In the genomic region with DNA sequence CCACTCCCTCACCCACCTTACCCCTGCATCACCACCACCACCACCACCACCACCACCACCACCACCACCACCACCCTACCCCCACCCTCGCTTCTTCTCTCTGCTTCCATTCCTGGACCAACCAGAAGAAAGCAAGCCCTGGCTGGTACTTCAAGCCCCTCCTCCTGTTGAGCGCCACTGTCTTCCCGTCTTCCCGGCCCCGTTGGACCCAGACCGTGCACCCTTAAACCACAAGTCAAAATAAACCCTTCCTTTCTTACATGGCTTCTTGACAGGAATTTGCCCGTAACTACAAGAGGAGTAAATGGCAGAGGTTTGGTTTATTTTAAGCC, we compare ENCODE assay signal across 12 mouse cellular contexts. TPM values are rescaled to one million over a fixed set of nuclear protein-coding genes. Genes with fewer than 3 reads are reported as not detected.
DNase-seq lines count a peak whose midpoint lies in the region; ATAC-seq lines count a peak whose summit lies in the region.
"Had no signal": no experiment of that assay in that cellular context is flagged by ENCODE, and none has a peak within 500 bp of the region (broad histone marks: within the 10 kb centered on the region; RNA-seq: fewer than 3 reads in every experiment).

No protein-coding gene starts in this region.

- no peak overlapping the region for H3K4me3 ChIP-seq in heart, embryonic 16.5 days (ENCODE audit: low read length)
- no peak overlapping the region for H3K4me3 ChIP-seq in neural tube, embryonic 12.5 days
- H3K4me3 ChIP-seq in neural tube, embryonic 15.5 days (replicated peaks) = no peak overlapping the region
- peak overlapping the region; percentile 34; the same call in 1 of the 2 replicates for H3K4me3 ChIP-seq in limb, embryonic 10.5 days
- H3K4me3 ChIP-seq: limb, embryonic 15.5 days; myocyte had no signal

- no peak for ATAC-seq in heart, embryonic 16.5 days (replicated peaks; ENCODE audit: extremely low read depth, insufficient read depth, low FRiP score)
- ATAC-seq in neural tube, embryonic 12.5 days (ENCODE audit: low FRiP score, low read depth) = no peak
- no peak for ATAC-seq in neural tube, embryonic 15.5 days (ENCODE audit: low FRiP score)
- ATAC-seq in granulocyte monocyte progenitor cell, adult 5-6 weeks (replicated peaks; ENCODE audit: poor library complexity, severe bottlenecking) = no peak

- peaks cover 6% of the 10 kb centered on the region for H3K9me3 ChIP-seq in heart, embryonic 16.5 days (replicated peaks; ENCODE audit: control insufficient read depth, low read length)
- H3K9me3 ChIP-seq in neural tube, embryonic 12.5 days = peaks cover 7% of the 10 kb centered on the region
- no peaks in the 10 kb centered on the region for H3K9me3 ChIP-seq in neural tube, embryonic 15.5 days (replicated peaks)
- H3K9me3 ChIP-seq in limb, embryonic 10.5 days (replicated peaks) = peaks cover 2% of the 10 kb centered on the region; the same call in 1 of the 2 replicates
- H3K9me3 ChIP-seq: limb, embryonic 15.5 days; stomach, embryonic 15.5 days had no signal

- H3K27ac ChIP-seq in heart, embryonic 16.5 days (ENCODE audit: low read length) = no peak overlapping the region
- H3K27ac ChIP-seq in neural tube, embryonic 12.5 days = no peak overlapping the region
- H3K27ac ChIP-seq in neural tube, embryonic 15.5 days (replicated peaks) = no peak overlapping the region
- no peak overlapping the region for H3K27ac ChIP-seq in limb, embryonic 10.5 days
- H3K27ac ChIP-seq: limb, embryonic 15.5 days; stomach, embryonic 15.5 days had no signal

- H3K4me2 ChIP-seq in heart, embryonic 16.5 days (ENCODE audit: low read depth, low read length) = peak overlapping the region; percentile 51
- H3K4me2 ChIP-seq in neural tube, embryonic 12.5 days (replicated peaks) = peak overlapping the region; percentile 20; the same call in 1 of the 2 replicates
- H3K4me2 ChIP-seq in neural tube, embryonic 15.5 days = no peak overlapping the region
- H3K4me2 ChIP-seq: limb, embryonic 15.5 days had no signal

- H3K9ac ChIP-seq in heart, embryonic 16.5 days (ENCODE audit: low read length) = no peak overlapping the region
- H3K9ac ChIP-seq in neural tube, embryonic 12.5 days = no peak overlapping the region
- H3K9ac ChIP-seq in neural tube, embryonic 15.5 days (replicated peaks) = no peak overlapping the region
- H3K9ac ChIP-seq: limb, embryonic 15.5 days; stomach, embryonic 15.5 days had no signal

- no peak for DNase-seq in heart, adult 18-20 months
- DNase-seq in limb, embryonic 10.5 days (ENCODE audit: low spot score) = no peak
- DNase-seq in thymus, adult 18-20 months = no peak
- DNase-seq: cerebellum, postnatal 10 days; right cerebral cortex, postnatal 4 days had no signal

- no peaks in the 10 kb centered on the region for H3K27me3 ChIP-seq in heart, embryonic 16.5 days (ENCODE audit: control insufficient read depth, insufficient read depth, low read length)
- H3K27me3 ChIP-seq in neural tube, embryonic 12.5 days (replicated peaks) = no peaks in the 10 kb centered on the region
- H3K27me3 ChIP-seq in neural tube, embryonic 15.5 days (replicated peaks) = no peaks in the 10 kb centered on the region
- H3K27me3 ChIP-seq in limb, embryonic 10.5 days (ENCODE audit: low read depth, poor library complexity, severe bottlenecking) = no peaks in the 10 kb centered on the region
- H3K27me3 ChIP-seq: limb, embryonic 15.5 days; stomach, embryonic 15.5 days had no signal

- H3K36me3 ChIP-seq in heart, embryonic 16.5 days (ENCODE audit: control insufficient read depth, insufficient read depth) = no peaks in the 10 kb centered on the region
- H3K36me3 ChIP-seq in neural tube, embryonic 12.5 days = no peaks in the 10 kb centered on the region
- H3K36me3 ChIP-seq in neural tube, embryonic 15.5 days = no peaks in the 10 kb centered on the region
- H3K36me3 ChIP-seq in limb, embryonic 10.5 days = no peaks in the 10 kb centered on the region
- H3K36me3 ChIP-seq: limb, embryonic 15.5 days; stomach, embryonic 15.5 days had no signal

- WGBS in heart, embryonic 16.5 days = 71% methylated on average over 6 of the region's 7 CpGs
- 87% methylated on average over 6 of the region's 7 CpGs for WGBS in neural tube, embryonic 12.5 days
- 88% methylated on average over 6 of the region's 7 CpGs for WGBS in neural tube, embryonic 15.5 days
- WGBS in limb, embryonic 10.5 days = 81% methylated on average over 7 of the region's 7 CpGs

- H3K4me1 ChIP-seq in heart, embryonic 16.5 days (ENCODE audit: control insufficient read depth, insufficient read depth, low read length) = no peaks in the 10 kb centered on the region
- H3K4me1 ChIP-seq in neural tube, embryonic 12.5 days = no peaks in the 10 kb centered on the region
- H3K4me1 ChIP-seq in neural tube, embryonic 15.5 days = no peaks in the 10 kb centered on the region
- H3K4me1 ChIP-seq in limb, embryonic 10.5 days = peaks cover 6% of the 10 kb centered on the region
- H3K4me1 ChIP-seq: limb, embryonic 15.5 days; stomach, embryonic 15.5 days had no signal

RNA-seq across cellular contexts. Expression of gene Vrk1, which starts 28.1 kb away (rescaled TPM):
- 40.8 and 50.5 TPM in 2 replicates for polyA plus RNA-seq in heart, embryonic 16.5 days (2015; fragmentation: Nextera tagmentation; extraction: Ambion mirVana)
- 1 to 10 TPM; 9.0 to 9.4 TPM for total RNA-seq in heart, adult 18-20 months (2021)
- polyA plus RNA-seq in neural tube, embryonic 12.5 days (2016; fragmentation: Nextera tagmentation; extraction: Ambion mirVana) = 59.7 and 61.5 TPM in 2 replicates
- 24.8 and 40.5 TPM in 2 replicates for polyA plus RNA-seq in neural tube, embryonic 15.5 days (2015; fragmentation: Nextera tagmentation; extraction: Ambion mirVana)
- 114 and 115 TPM in 2 replicates for polyA plus RNA-seq in limb, embryonic 10.5 days (2016; fragmentation: Nextera tagmentation; extraction: Ambion mirVana)
- total RNA-seq in granulocyte monocyte progenitor cell, adult 5-6 weeks (2014; fragmentation: Nextera tagmentation) = 97.1 and 98.6 TPM in 2 replicates
- total RNA-seq in granulocyte monocyte progenitor cell, adult 5-6 weeks (2017) = 205 and 212 TPM in 2 replicates
